Mouse (Mus musculus) olfactory bulb, adult 2 months (tissue): ENCODE results near the gene Limch1. TPM values are rescaled to one million over a fixed set of nuclear protein-coding genes. Genes with fewer than 3 reads are reported as not detected.

Source experiments
- H3K27ac ChIP-seq: fragments of 200-500 bp; 2 replicates; pipeline ENCODE4 v1.5.1; 2012; ENCODE audit warnings: low read depth, low read length; ENCODE audit not compliant: insufficient read depth
- H3K4me1 ChIP-seq: fragments of 200-500 bp; 2 replicates; pipeline ENCODE4 v1.6.1; 2012; ENCODE audit warnings: low read length; ENCODE audit not compliant: control insufficient read depth, insufficient read depth
- H3K4me3 ChIP-seq: fragments of 200-500 bp; 2 replicates; pipeline ENCODE4 v1.5.1; 2012; ENCODE audit warnings: mild to moderate bottlenecking, low read depth, low read length, moderate library complexity; ENCODE audit not compliant: insufficient read depth
- CTCF ChIP-seq: fragments of 200-500 bp; IDR thresholded peaks from 2 replicates; pipeline ENCODE4 v1.5.1; 2012; ENCODE audit warnings: low read depth, mild to moderate bottlenecking, low read length, moderate library complexity; ENCODE audit not compliant: insufficient read depth
- POLR2A ChIP-seq: fragments of 200-500 bp; IDR thresholded peaks from 2 replicates; pipeline ENCODE4 v1.6.1; 2012; ENCODE audit warnings: mild to moderate bottlenecking, low read depth, low read length, moderate library complexity; ENCODE audit not compliant: insufficient read depth
- WGBS: fragments of 180-500 bp; shearing (Covaris S2); methylation state at CpG from one replicate; pipeline ENCODE4 v1.1.7; 2018; 5-methylcytosine and 5-hydroxymethylcytosine counted together
- polyA plus RNA-seq: library from polyadenylated mRNA; stranded (reverse); fragments of >200 nt; gene quantifications from 2 replicates; pipeline ENCODE4 v1.2.4, GENCODE M21; 2012; ENCODE audit warnings: low replicate concordance; ENCODE audit not compliant: missing spikeins, insufficient read depth, insufficient read length

The Limch1 gene
- polyA plus RNA-seq, 1 experiment: not detected

DNA sequence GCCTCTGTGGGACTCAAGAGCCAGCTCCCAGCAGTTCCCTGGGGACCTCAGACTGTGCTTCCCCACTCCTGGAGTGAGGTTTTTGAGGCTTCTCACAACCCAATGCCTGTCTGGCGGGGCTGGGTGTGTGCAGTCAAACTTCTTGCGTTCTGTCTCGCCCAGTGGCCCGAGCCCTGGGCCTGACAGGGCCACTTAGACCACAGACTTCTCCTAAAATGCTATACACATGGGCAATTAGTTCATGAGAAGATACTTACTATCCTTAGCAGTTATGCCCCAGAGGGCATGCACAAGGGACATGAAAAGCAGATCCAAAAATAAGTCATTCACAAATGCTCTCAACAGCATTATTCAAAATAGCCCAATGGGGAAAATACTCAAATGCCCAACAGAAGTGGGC, 123.9 kb downstream of the Limch1 start:
- no peak overlapping the region for H3K27ac ChIP-seq
- peaks cover 32% of the 10 kb centered on the region for H3K4me1 ChIP-seq
- TF ChIP-seq POLR2A (no peak), CTCF (no peak)
- no peak overlapping the region for H3K4me3 ChIP-seq
- 97% methylated on average over 4 of the region's 4 CpGs for WGBS

DNA sequence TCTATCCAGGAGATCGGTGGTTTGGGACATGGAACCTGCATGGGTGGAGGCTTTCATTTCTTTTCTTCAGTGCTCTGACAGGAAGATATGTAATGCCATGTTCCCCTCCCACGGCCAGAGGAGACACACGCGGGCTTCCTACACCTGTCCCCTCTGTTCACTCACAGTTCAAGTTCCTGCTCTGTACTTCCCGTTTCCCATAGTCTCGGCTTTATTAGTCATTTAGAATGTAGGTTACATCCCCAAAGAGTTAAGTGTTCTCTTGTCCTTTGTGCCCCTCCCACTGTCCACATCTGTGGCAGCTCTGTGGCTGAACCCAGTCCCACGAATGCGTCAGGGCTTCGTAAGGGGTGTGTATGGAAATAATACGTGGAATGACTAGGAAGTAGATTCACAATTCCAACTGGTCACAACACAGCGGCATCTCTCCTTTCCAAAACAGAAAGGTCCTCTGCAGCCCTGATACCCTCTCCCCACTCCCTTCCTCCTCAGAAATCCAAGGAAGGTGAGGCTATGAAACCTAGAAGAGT, 126.0 kb downstream of the Limch1 start:
- peak overlapping the region; percentile 66 for H3K27ac ChIP-seq
- peaks cover 25% of the 10 kb centered on the region for H3K4me1 ChIP-seq
- H3K4me3 ChIP-seq: no peak overlapping the region
- 67% methylated on average over 11 of the region's 11 CpGs for WGBS
- TF ChIP-seq POLR2A (no peak), CTCF (no peak)

DNA sequence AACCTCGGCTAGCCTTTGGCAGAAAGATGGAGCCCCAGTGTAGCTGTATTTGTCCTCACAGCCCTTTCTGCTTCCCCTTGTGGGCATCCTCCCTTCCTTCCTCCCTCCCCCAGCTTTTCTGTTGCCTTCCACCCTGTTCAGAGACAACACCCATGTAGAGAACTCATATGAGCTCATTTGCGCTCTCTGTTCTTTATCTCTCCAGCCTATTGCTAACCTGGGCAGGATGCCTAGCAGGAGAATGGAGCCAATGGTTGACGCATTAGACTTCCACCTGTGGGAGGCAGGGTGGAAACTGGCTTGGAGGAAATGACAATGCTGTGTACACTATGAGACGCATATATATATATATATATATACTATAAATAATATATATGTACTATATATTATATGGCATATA, 126.4 kb downstream of the Limch1 start:
- H3K4me3 ChIP-seq: no peak overlapping the region
- TF ChIP-seq CTCF: no peak
- no peak for TF ChIP-seq POLR2A
- H3K4me1 ChIP-seq: peaks cover 25% of the 10 kb centered on the region
- 53% methylated on average over 4 of the region's 4 CpGs for WGBS
- peak overlapping the region; percentile 66 for H3K27ac ChIP-seq

DNA sequence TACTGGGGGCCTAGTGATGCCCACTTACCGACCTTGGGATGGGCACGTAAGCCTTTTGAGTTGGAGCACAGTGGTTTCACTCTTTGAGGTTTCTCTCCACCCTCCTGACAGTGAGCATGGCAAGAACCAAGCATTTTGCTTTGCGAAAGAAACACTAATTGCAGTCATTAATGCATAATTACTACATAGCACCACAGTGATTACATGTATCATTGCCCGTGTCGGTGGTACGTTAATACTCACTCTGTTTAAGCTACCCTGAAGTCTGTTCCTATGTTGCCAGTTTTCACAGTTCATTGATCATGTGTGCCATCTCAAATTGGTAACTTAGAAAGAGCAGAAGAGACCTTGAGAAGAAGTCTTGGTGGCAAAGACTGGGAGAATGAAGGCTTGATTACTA, 127.1 kb downstream of the Limch1 start:
- WGBS: 26% methylated on average over 6 of the region's 6 CpGs
- TF ChIP-seq CTCF: no peak
- no peak for TF ChIP-seq POLR2A
- H3K27ac ChIP-seq: peak overlapping the region; percentile 81
- H3K4me1 ChIP-seq: peaks cover 22% of the 10 kb centered on the region
- no peak overlapping the region for H3K4me3 ChIP-seq

DNA sequence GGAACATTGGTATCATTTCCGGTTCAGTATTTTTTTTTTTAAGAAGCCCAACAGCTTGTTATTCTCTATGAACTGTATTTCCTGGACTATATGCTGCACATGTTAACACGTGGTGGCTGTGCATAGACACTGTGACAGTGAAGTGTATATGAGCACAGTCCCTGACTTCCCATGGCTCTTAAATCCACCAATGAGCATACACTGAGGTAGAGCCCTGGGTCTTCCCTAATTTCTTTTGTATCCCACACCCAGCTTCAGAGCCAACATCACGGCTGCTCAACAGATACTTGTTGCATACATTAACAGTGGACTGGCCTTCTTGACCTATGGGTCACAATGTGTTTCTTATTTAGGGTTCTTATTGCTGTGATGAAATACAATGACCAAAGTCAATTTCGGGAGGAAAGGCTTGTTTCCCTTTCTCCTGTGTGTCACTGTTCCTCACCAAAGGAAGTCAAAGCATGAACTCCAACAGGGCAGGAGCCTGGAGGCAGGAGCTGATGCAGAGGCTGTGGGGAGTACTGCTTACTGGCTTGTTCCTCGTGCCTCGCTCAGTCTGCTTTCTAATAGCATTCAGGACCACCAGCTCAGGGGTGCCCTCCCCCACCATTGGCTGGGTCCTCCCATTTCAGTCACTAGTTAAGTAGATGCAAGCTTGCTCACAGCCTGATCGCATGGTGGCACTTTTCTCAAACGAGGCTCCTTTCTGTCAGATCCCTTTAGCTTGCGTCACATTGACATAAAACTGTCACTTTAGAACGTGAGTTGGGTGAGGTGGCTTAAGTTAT, 130.6 kb downstream of the Limch1 start:
- H3K4me3 ChIP-seq: no peak overlapping the region
- 68% methylated on average over 10 of the region's 10 CpGs for WGBS
- no peak for TF ChIP-seq CTCF
- no peak for TF ChIP-seq POLR2A
- H3K4me1 ChIP-seq: peaks cover 16% of the 10 kb centered on the region
- H3K27ac ChIP-seq: no peak overlapping the region

DNA sequence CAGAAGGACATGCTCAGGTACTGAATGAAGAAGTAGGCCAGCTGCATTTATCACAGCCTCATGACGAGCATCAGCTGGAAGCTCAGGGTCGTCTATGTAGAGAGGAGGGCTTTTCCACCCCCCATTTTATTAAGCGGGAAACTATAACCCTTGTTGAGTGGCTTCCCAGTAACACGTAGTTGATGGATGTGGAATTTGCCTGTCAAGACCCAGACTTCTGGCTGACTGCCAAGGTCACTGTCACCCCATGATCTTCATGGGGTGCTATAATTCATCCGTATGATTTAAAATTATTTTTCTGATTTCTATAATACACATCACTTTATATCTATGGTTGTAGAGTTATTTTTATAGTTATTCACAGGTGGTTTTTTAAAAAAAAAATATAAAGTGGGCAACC, 131.4 kb downstream of the Limch1 start:
- no peak for TF ChIP-seq POLR2A
- TF ChIP-seq CTCF: no peak
- H3K4me1 ChIP-seq: peaks cover 7% of the 10 kb centered on the region
- no peak overlapping the region for H3K27ac ChIP-seq
- 85% methylated on average over 5 of the region's 5 CpGs for WGBS
- H3K4me3 ChIP-seq: no peak overlapping the region

DNA sequence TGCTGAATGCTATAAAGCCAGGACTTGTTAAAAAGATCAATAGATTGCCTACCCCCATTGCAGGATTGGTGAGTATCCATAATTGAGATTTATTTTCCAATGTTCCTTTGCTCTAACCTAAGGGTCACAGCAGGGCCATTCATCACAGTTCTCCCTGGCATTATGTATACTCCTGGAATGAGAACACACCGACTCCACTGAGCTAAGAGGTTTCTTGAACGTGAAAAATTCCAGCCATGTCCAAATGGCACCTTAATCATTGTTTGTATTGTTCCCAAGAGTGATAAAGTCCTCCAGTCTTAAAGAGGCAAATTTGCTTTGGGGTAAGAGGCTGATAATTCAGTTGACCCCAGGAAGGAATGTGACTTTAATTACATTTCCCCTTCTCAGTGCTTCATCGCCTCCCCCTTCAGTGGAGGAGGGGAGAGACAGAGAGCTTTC, 136.3 kb downstream of the Limch1 start:
- TF ChIP-seq CTCF (no peak), POLR2A (no peak)
- WGBS: 69% methylated on average over 3 of the region's 3 CpGs
- H3K27ac ChIP-seq: no peak overlapping the region
- no peak overlapping the region for H3K4me3 ChIP-seq
- peaks cover 2% of the 10 kb centered on the region; the same call in 1 of the 2 replicates for H3K4me1 ChIP-seq

DNA sequence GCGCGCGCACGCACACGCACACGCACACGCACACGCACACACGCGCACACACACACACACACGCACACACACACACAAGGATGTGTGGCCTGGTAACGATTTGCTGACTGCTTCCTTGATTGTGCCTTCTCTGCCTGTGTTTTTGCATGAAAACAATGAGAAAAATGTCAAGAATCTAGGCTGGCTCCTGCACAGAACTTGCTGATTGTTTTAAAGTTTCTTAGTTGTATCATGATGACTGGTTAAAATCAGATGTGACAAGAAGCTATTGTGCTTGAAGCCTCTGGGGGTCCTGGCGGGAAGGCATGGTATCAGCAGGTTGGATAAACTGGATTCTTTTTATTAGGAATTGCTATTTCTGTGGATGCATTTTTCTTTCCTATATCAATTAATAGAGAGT, 137.1 kb downstream of the Limch1 start:
- 84% methylated on average over 13 of the region's 13 CpGs for WGBS
- TF ChIP-seq POLR2A (no peak), CTCF (no peak)
- H3K4me1 ChIP-seq: peaks cover 2% of the 10 kb centered on the region; the same call in 1 of the 2 replicates
- H3K27ac ChIP-seq: no peak overlapping the region
- no peak overlapping the region for H3K4me3 ChIP-seq

DNA sequence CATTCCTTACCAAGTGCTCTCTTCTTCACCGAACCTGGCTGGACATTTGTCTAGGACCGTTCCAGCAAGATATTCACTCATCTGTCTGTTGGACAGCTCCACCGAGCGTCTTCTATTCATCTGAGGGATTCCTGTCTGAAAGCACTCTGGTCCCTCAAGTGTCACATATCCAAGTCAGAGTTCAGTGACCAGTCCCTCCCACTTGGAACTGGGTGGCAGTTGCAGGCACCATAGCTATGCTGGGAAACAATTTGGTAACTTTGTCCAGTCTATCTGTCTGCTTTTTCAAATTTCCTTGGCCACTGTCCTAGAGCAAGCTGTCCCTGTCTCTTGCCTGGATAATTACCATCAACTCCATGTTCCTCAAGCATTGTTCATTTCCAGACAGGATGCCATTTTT, 138.9 kb downstream of the Limch1 start:
- no peak overlapping the region for H3K4me3 ChIP-seq
- H3K4me1 ChIP-seq: peaks cover 6% of the 10 kb centered on the region
- H3K27ac ChIP-seq: no peak overlapping the region
- 88% methylated on average over 4 of the region's 4 CpGs for WGBS
- TF ChIP-seq CTCF (no peak), POLR2A (no peak)
